Mouse (Mus musculus): ENCODE measurements around the gene Npcd.

DNA sequence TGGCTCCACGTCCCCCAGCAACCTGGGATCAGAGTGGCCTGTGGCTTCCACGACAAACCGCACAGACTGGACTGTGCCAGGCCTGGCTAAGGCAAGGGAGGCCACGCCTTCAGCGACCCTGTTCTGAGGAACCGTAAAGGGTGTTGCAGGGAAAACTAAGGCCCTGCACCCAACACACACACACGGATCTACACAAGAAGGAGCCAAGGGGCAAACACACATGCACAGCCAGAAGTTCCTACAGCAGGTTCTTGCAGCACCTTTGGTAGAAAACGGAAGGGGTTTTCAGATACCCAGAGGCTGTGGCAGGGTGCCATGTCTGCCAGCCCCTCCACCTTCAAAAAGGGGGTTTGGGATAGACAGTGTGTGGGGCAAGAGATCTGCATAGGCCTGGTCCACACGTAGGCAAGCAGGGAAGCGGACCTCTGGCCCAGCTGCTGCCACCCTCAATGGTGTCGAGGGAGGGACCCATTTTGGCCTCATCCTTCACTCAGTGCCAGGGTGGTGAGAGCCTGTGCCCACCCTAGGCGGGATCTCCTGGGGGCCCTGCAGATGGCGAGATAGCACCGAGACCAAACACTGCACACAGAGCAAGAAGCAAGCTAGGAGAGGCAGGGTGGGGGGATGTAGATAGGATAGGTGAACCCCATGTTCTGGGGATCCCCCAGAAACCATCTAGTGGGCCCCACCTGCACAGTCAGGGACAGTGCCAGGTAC, 6.8 kb downstream of the Npcd start:
- TF ChIP-seq CTCF (IDR thresholded peaks at IDR 0.05; ENCODE audit: low read depth, low read length) (no peak), POLR2A (IDR thresholded peaks at IDR 0.05; ENCODE audit: extremely low read depth, insufficient read depth, low read length) (no peak)
